Mouse (Mus musculus): ENCODE measurements around the gene Snx29.

DNA sequence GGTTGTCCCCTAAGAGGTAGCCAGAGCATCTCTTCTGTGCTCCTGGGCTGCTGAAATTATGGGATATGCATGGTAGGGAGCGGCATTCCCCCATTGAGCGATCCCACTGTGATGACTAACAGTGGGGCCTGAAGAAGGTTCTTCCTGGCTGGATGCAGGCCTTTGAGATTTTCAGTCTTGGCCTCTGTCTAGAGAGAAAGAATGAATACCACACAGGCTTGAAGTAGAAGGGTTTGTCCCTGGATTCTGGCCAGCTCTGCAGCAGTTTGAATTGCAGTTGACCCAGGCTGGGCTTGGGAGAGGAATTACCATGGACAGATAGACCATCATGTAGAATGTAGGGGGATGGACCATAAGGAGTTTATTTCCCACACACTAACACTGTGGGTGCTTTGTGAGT is 159.5 kb downstream of the Snx29 start:
- TF ChIP-seq CTCF (IDR thresholded peaks at IDR 0.05; ENCODE audit: borderline replicate concordance, insufficient read depth, low read depth, low read length) = no peak
- TF ChIP-seq POLR2A (IDR thresholded peaks at IDR 0.05; ENCODE audit: borderline replicate concordance, insufficient read depth, low read length) = no peak
